Mouse (Mus musculus): Measurements from ENCODE around the gene Scaf4. TPM values are rescaled to one million over a fixed set of nuclear protein-coding genes. Genes with fewer than 3 reads are reported as not detected.
A peak's percentile ranks its signal among the peaks of the same experiment; 100 is the strongest.

The Scaf4 gene
- polyA plus RNA-seq, 1 experiment = 51.8 TPM

DNA sequence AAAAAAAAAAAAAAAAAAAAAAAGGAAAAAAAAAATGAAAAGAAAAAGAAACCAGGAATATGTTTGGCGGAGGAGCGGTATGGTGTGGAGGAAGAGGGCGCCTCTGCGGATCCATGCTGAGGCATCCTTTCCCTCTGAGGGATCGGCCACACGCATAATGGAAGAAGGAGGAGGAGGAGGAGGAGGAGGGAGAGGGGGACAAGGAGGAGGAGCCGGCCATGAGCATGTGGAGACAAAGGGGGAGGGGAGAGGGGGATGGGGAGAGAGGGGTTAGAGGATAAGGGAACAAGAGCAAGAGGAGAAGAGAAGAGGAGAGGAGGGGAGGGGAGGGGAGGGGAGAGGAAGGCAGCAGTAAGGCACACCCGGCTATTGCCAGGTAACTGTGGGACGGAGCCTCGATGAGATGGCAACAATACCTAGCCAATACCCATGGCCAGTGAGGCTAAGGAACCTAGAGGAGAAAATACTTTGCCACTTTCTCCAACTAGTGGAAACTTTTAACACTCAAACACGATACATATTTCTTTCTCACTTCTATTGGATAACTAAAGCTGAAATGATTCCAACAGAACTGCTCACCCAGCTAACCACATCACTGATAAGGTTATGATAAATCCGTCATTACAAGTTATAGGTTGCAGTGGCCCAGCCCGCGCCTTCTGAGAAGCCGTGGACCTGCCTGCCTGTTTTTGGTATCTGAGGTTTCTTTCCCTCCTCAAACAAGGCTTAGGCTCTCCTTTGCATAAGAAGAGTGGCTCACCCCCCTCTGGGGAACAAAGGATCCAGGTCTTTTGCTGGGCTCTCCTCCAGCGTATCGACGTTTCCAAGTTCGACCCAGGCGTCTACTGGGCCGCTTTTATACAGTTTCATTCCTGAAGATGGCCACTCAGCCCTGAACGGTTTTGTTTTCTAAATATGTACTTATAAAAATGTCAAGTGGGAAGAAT is 13.4 kb upstream of the Scaf4 start:
- WGBS = 37% methylated on average over 21 of the region's 22 CpGs

GRCm38 (mm10) chr16:90291675-90292074 is 7.4 kb upstream of the Scaf4 start:
- Histone ChIP-seq H3K4me3 (replicated peaks; ENCODE audit: extremely low read depth, low read depth, low read length) (no peak overlapping the region), H3K4me1 (ENCODE audit: control insufficient read depth, insufficient read depth, low read length) (no peaks in the 10 kb centered on the region)
- TF ChIP-seq POLR2A (IDR thresholded peaks at IDR 0.05; ENCODE audit: borderline replicate concordance, extremely low read depth, low read depth, low read length) (no peak), CTCF (IDR thresholded peaks at IDR 0.05; ENCODE audit: insufficient read depth, low read length) (no peak)
- no peak for DNase-seq
- 37% methylated on average over 6 of the region's 6 CpGs for WGBS

More for the DNA sequence above, 13.4 kb upstream of the Scaf4 start:
- no peak for DNase-seq
- H3K4me3 ChIP-seq (replicated peaks; ENCODE audit: extremely low read depth, low read depth, low read length) = no peak overlapping the region
- no peaks in the 10 kb centered on the region; the same call in 1 of the 2 replicates for H3K4me1 ChIP-seq (ENCODE audit: control insufficient read depth, insufficient read depth, low read length)
- no peak for TF ChIP-seq CTCF (IDR thresholded peaks at IDR 0.05; ENCODE audit: insufficient read depth, low read length)
- no peak for TF ChIP-seq POLR2A (IDR thresholded peaks at IDR 0.05; ENCODE audit: borderline replicate concordance, extremely low read depth, low read depth, low read length)

DNA sequence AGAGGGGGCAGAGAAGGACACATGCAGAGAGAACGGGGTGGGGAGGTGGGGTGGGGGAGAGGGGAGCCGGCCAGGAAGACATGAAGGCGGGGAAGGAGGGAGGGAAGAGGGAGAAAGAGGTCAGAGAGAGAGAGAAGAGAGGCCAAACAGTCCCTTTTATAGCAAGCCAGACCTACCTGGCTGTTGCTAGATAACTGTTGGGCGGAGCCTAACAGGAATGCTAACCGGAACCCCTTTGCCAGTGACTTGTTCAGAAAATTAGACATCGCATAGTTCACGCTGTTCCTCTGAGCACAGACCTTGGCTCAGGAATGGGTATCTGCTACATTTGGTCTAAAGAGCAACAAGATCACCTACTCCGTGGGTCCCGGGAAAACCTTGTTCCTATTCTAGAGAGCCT is 6.7 kb upstream of the Scaf4 start:
- DNase-seq = no peak
- TF ChIP-seq CTCF (IDR thresholded peaks at IDR 0.05; ENCODE audit: insufficient read depth, low read length) (no peak), POLR2A (IDR thresholded peaks at IDR 0.05; ENCODE audit: borderline replicate concordance, extremely low read depth, low read depth, low read length) (no peak)
- Histone ChIP-seq H3K4me1 (ENCODE audit: control insufficient read depth, insufficient read depth, low read length) (no peaks in the 10 kb centered on the region), H3K4me3 (replicated peaks; ENCODE audit: extremely low read depth, low read depth, low read length) (peak overlapping the region; percentile 8)
- WGBS = 50% methylated on average over 9 of the region's 9 CpGs

GRCm38 (mm10) chr16:90284916-90285315 is 613 bp upstream of the Scaf4 start:
- no peak for DNase-seq
- H3K4me1 ChIP-seq (ENCODE audit: control insufficient read depth, insufficient read depth, low read length) = peaks cover 25% of the 10 kb centered on the region
- TF ChIP-seq CTCF (IDR thresholded peaks at IDR 0.05; ENCODE audit: insufficient read depth, low read length) (no peak), POLR2A (IDR thresholded peaks at IDR 0.05; ENCODE audit: borderline replicate concordance, extremely low read depth, low read depth, low read length) (no peak)
- WGBS = 4% methylated on average over 15 of the region's 15 CpGs
- peak overlapping the region; percentile 80 for H3K4me3 ChIP-seq (replicated peaks; ENCODE audit: extremely low read depth, low read depth, low read length)

DNA sequence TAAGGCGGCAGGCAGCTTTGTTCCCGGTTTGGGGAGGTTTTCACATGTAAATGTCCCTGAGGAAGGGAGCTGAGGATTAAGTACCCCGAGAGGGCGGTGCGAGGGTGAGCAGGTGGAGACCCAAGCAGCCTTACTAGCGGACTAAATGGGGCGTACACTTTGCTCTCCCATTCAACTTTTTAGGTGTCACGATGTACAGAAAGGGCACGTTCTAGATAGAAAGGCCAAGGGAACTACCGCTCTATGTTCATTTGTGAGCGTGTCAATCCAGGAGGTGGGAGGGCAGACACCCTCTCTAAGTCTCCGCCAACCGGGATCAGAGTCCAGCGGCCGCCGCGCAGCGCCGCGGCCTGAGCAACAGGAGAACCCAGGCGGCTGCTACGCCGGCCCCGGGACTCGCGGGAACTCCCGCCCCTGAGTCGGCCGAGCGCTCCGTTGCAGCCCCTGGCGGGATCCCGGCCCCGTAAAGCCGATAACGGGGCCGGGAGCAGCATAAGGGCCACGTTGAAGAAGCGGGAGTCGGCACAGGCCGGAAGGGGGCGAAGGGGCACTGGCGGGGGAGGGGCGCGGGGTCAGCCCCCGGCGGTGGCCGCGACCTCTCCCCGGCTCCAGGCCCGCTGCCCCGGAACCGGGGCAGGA is 918 bp downstream of the Scaf4 start:
- peak overlapping the region; percentile 93 for H3K4me3 ChIP-seq (replicated peaks; ENCODE audit: extremely low read depth, low read depth, low read length)
- TF ChIP-seq POLR2A (IDR thresholded peaks at IDR 0.05; ENCODE audit: borderline replicate concordance, extremely low read depth, low read depth, low read length) (no peak), CTCF (IDR thresholded peaks at IDR 0.05; ENCODE audit: insufficient read depth, low read length) (no peak)
- H3K4me1 ChIP-seq (ENCODE audit: control insufficient read depth, insufficient read depth, low read length) = peaks cover 27% of the 10 kb centered on the region
- peak; percentile 58 for DNase-seq
- WGBS = under 1% methylated on average over 51 of the region's 53 CpGs

DNA sequence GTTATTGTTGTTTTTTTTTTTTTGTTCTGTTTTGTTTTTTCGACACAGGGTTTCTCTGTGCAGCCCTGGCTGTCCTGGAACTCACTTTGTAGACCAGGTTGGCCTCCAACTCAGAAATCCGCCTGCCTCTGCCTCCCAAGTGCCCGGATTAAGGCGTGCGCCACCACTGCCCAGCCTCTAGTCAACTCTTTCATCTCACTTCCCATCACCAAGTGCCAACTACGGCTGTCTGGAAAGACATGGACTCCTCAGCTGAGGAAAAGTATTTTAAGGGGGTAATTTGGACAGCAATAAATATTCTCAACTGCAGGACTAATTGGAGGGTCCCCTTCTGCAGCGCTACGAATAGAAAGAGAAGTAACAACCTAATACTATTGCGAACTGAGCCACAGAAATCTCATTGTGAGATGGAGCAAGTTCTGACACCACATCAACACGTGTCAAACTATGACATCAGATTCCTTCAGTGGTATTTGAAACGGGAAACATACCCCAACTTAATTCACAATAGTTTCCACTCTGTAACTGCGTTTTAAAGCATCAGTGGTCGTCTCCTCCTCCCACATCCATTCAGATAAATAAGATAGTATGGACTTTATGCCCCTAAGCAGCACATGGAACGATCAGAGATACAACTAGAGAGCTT is 1.6 kb downstream of the Scaf4 start:
- H3K4me1 ChIP-seq (ENCODE audit: control insufficient read depth, insufficient read depth, low read length) = peaks cover 27% of the 10 kb centered on the region
- WGBS = 28% methylated on average over 14 of the region's 14 CpGs
- TF ChIP-seq CTCF (IDR thresholded peaks at IDR 0.05; ENCODE audit: insufficient read depth, low read length) (no peak), POLR2A (IDR thresholded peaks at IDR 0.05; ENCODE audit: borderline replicate concordance, extremely low read depth, low read depth, low read length) (no peak)
- no peak for DNase-seq
- H3K4me3 ChIP-seq (replicated peaks; ENCODE audit: extremely low read depth, low read depth, low read length) = peak overlapping the region; percentile 93

- no peak overlapping the region for H3K4me3 ChIP-seq (replicated peaks; ENCODE audit: extremely low read depth, low read depth, low read length)
- TF ChIP-seq CTCF (IDR thresholded peaks at IDR 0.05; ENCODE audit: insufficient read depth, low read length) = no peak
- no peak for TF ChIP-seq POLR2A (IDR thresholded peaks at IDR 0.05; ENCODE audit: borderline replicate concordance, extremely low read depth, low read depth, low read length)
- peaks cover 27% of the 10 kb centered on the region for H3K4me1 ChIP-seq (ENCODE audit: control insufficient read depth, insufficient read depth, low read length)
- 80% methylated on average over 9 of the region's 9 CpGs for WGBS
- no peak for DNase-seq
Measured at GRCm38 (mm10) chr16:90281406-90281805, 2.9 kb downstream of the Scaf4 start.

GRCm38 (mm10) chr16:90280989-90281388 is 3.3 kb downstream of the Scaf4 start:
- peaks cover 27% of the 10 kb centered on the region for H3K4me1 ChIP-seq (ENCODE audit: control insufficient read depth, insufficient read depth, low read length)
- no peak for DNase-seq
- 37% methylated on average over 5 of the region's 5 CpGs for WGBS
- no peak overlapping the region for H3K4me3 ChIP-seq (replicated peaks; ENCODE audit: extremely low read depth, low read depth, low read length)
- TF ChIP-seq CTCF (IDR thresholded peaks at IDR 0.05; ENCODE audit: insufficient read depth, low read length) (no peak), POLR2A (IDR thresholded peaks at IDR 0.05; ENCODE audit: borderline replicate concordance, extremely low read depth, low read depth, low read length) (no peak)

DNA sequence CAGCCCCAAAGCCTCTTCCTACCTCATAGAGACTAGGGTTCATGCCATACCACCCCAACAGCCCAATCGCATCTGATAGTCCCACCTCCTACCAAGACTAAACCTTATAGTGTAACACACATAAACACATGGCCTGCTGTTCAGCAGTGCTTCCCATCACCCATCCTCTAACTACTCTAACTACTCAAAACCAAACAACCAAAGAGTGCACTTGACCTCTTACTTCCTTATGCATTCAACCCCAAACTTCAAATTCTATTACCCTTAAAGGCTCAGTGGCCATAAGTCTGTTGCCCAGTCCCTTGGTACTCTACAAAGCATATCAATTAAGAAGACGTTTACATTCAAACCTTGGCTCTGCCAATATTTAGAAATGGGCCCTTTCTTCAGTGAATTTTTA is 3.8 kb downstream of the Scaf4 start:
- no peak overlapping the region for H3K4me3 ChIP-seq (replicated peaks; ENCODE audit: extremely low read depth, low read depth, low read length)
- no peak for DNase-seq
- TF ChIP-seq CTCF (IDR thresholded peaks at IDR 0.05; ENCODE audit: insufficient read depth, low read length) (no peak), POLR2A (IDR thresholded peaks at IDR 0.05; ENCODE audit: borderline replicate concordance, extremely low read depth, low read depth, low read length) (no peak)
- peaks cover 30% of the 10 kb centered on the region for H3K4me1 ChIP-seq (ENCODE audit: control insufficient read depth, insufficient read depth, low read length)
- WGBS = 45% methylated on average over 2 of the region's 2 CpGs
